Mouse (Mus musculus) lung, postnatal 25 days (tissue): ENCODE measurements at regions not wholly inside any gene's neighbourhood (a gene's known extent, or its start where the extent isn't known, plus 50 kb on each side); places are given as distances from the start of the nearest gene placed in this dataset.
"Not testable (repeated sequence)": the region's sequence is repeated elsewhere in the genome, so short reads cannot be mapped to it uniquely, and the experiment has no call there.

ENCODE experiments used
- DNase-seq: peaks from one replicate; pipeline ENCODE4 v3.0.0; 2022; ENCODE audit warnings: low spot score

GRCm38 (mm10) chr10:6598586-6598985, 159.7 kb upstream of the Oprm1 start:
- DNase-seq, result not testable (repeated sequence)

- DNase-seq, result no peak
These were observed 110.7 kb upstream of the Oprm1 start for GRCm38 (mm10) chr10:6647576-6647975.

- no peak for DNase-seq
These were observed 72.8 kb upstream of the Oprm1 start for GRCm38 (mm10) chr10:6685308-6686080.

- no peak for DNase-seq
These were observed 72.2 kb upstream of the Oprm1 start for GRCm38 (mm10) chr10:6686081-6686474.
